11 mouse cellular contexts compared by ENCODE assay signal in genomic region chr6:100424181-100424580, GRCm38 (mm10).
"Had no signal": no experiment of that assay in that cellular context is flagged by ENCODE, and none has a peak within 500 bp of the region (broad histone marks: within the 10 kb centered on the region; RNA-seq: fewer than 3 reads in every experiment).

No protein-coding gene starts in this region.

- DNase-seq: right cerebral cortex, postnatal 14 days; thymus, adult 2 months; thymus, postnatal 25 days; thymus, postnatal 4 days had no signal

- H3K36me3 ChIP-seq: midbrain, embryonic 13.5 days; midbrain, embryonic 15.5 days; neural tube, embryonic 12.5 days; stomach, embryonic 15.5 days had no signal

- ATAC-seq: midbrain, embryonic 13.5 days; midbrain, embryonic 15.5 days had no signal

- H3K4me2 ChIP-seq: lung, embryonic 14.5 days; midbrain, embryonic 11.5 days; midbrain, embryonic 13.5 days; midbrain, embryonic 15.5 days; neural tube, embryonic 12.5 days; stomach, embryonic 15.5 days had no signal

- H3K4me3 ChIP-seq: midbrain, embryonic 13.5 days; midbrain, embryonic 15.5 days; neural tube, embryonic 12.5 days; stomach, embryonic 15.5 days had no signal

- H3K9ac ChIP-seq: lung, embryonic 14.5 days; midbrain, embryonic 13.5 days; midbrain, embryonic 15.5 days; neural tube, embryonic 12.5 days; stomach, embryonic 15.5 days had no signal

- H3K9me3 ChIP-seq: midbrain, embryonic 13.5 days; midbrain, embryonic 15.5 days; neural tube, embryonic 12.5 days; stomach, embryonic 15.5 days had no signal

- H3K27ac ChIP-seq: midbrain, embryonic 13.5 days; midbrain, embryonic 15.5 days; neural tube, embryonic 12.5 days; stomach, embryonic 15.5 days; stomach, postnatal 0 days had no signal
